Comparison of ENCODE assay signal across 15 mouse cellular contexts in genomic region chr10:98685739-98686138, GRCm38 (mm10).
"Had no signal": no experiment of that assay in that cellular context is flagged by ENCODE, and none has a peak within 500 bp of the region (broad histone marks: within the 10 kb centered on the region; RNA-seq: fewer than 3 reads in every experiment).

No protein-coding gene starts in this region.

- H3K27ac ChIP-seq: neural tube, embryonic 15.5 days; stomach, embryonic 15.5 days; stomach, postnatal 0 days had no signal

- H3K9ac ChIP-seq: neural tube, embryonic 15.5 days; stomach, embryonic 15.5 days had no signal

- DNase-seq: retina, postnatal 1 day; right cerebral cortex, adult 18-20 months; right cerebral cortex, postnatal 14 days; right cerebral cortex, postnatal 25 days; right cerebral cortex, postnatal 4 days; spleen, adult 18-20 months; thymus, adult 18-20 months; thymus, adult 2 months; thymus, postnatal 14 days; thymus, postnatal 25 days; thymus, postnatal 36 days; thymus, postnatal 4 days had no signal

- H3K27me3 ChIP-seq: neural tube, embryonic 15.5 days; stomach, embryonic 15.5 days had no signal

- H3K36me3 ChIP-seq: neural tube, embryonic 15.5 days; stomach, embryonic 15.5 days had no signal

- H3K9me3 ChIP-seq: neural tube, embryonic 15.5 days; stomach, embryonic 15.5 days had no signal

- H3K4me2 ChIP-seq: neural tube, embryonic 15.5 days; stomach, embryonic 15.5 days had no signal

- H3K4me3 ChIP-seq: neural tube, embryonic 15.5 days; stomach, embryonic 15.5 days had no signal
